Mouse (Mus musculus) activated CD4-positive, CD25-positive, alpha-beta regulatory T cell, adult 4 months (primary cell): ENCODE data around the gene Fanca. TPM values are rescaled to one million over a fixed set of nuclear protein-coding genes. Genes with fewer than 3 reads are reported as not detected.
"Not testable (repeated sequence)": the region's sequence is repeated elsewhere in the genome, so short reads cannot be mapped to it uniquely, and the experiment has no call there.

Experiments used
- ATAC-seq: one replicate; pipeline ENCODE4 v1.8.0; 2017
- polyA plus RNA-seq, 2 experiments: library from polyadenylated mRNA; unstranded; fragments of 100-300 nt; shearing (Covaris generic); gene quantifications; one replicate each; pipeline ENCODE4 v1.2.1; 2017

The Fanca gene
- polyA plus RNA-seq, 2 experiments from 2014 or later, result 4.2 to 5.3 TPM

DNA sequence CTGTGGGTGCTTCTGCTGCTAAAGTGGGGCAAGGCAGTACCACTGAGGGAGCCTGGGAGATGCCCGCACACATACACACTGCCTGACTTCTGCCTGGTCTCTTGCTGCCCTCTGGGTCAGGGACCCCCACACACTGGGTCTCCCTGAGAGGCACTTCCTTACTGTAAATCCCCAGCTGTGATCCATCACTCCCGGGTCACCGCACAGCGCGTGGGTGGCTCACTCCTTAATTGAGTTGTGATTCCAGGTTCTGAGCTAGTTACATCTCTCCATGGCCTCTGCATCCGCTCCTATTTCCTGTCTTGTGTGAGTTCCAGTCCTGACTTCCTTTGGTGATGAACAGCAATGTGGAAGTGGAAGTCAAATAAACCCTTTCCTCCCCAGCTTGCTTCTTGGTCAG, 12.3 kb upstream of the Fanca start:
- ATAC-seq, result no peak

GRCm38 (mm10) chr8:123329961-123330360, 11.6 kb upstream of the Fanca start:
- no peak for ATAC-seq

GRCm38 (mm10) chr8:123329350-123329749, 11.0 kb upstream of the Fanca start:
- no peak for ATAC-seq

DNA sequence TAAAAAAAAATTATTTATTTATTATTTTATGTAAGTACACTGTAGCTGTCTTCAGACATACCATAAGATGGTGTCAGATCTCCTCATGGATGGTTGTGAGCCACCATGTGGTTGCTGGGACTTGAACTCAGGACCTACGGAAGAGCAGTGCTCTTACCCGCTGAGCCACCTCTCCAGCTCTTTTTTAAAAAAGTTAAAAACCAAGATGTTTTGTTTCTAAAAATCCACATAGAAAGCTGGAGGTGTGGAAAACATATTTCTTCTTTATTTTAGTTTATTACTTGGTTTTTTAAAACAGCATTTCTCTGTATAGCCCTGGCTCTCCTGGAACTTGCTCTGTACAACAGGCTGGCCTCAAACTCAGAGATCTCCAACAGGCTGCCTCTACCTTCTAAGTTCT, 10.2 kb upstream of the Fanca start:
- ATAC-seq, result no peak

GRCm38 (mm10) chr8:123319522-123320164, 1.3 kb upstream of the Fanca start:
- peak; percentile 33 for ATAC-seq

DNA sequence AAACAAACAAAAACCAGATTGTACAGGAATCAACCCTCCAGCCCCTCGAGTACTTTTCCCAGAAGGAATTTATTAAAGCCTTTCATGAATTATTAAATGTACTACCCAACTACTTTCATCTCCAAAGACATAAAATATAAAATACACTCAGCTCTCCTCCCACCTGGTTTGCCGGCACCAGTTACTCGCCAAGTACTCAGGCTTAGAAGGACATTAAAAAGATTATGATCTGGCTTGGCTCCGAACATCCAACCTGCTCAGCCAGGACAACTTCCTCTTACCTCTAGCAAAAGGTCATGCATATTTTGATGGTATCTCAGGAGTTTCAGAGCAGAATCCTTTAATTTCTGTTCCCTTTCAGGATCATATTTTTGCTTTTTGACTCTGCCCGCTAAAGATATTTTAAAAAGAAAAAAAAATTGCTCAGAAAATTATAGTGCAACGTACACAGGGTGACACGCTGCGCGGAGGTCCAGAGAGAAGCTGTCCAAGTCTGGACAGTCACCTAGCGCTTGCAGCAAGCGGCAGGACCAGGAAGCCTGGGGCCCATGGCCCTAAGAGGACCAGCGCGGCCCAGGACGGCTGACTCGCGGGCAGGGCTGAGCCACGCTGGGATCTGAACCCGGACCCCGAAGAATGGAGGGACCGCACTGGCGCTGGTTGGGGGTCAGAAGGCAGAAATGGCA, 452 bp downstream of the Fanca start:
- peak; percentile 12 for ATAC-seq

- ATAC-seq, result no peak
Measured at GRCm38 (mm10) chr8:123308738-123309137, 9.6 kb downstream of the Fanca start.

- no peak for ATAC-seq
Measured at GRCm38 (mm10) chr8:123298301-123298700, 20.1 kb downstream of the Fanca start.

DNA sequence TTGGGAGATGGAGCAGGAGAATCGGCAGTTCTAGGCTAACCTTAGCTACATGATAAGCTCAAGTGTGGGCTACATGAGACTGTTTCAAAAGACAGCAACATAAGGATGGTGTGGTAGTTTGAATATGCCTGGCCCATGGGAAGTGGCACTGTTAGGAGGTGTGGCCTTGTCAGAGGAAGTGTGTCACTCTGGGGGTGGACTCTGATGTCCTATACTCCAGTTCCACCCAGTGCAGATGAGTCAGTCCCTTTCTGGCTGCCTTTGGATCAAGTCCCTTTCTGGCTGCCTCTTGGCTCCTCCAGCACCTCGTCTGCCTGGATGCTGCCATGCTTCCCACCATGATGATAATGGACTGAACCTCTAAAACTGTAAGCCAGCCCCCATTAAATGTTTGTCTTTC, 25.6 kb downstream of the Fanca start:
- no peak for ATAC-seq

GRCm38 (mm10) chr8:123292281-123292680, 26.1 kb downstream of the Fanca start:
- ATAC-seq, result no peak

DNA sequence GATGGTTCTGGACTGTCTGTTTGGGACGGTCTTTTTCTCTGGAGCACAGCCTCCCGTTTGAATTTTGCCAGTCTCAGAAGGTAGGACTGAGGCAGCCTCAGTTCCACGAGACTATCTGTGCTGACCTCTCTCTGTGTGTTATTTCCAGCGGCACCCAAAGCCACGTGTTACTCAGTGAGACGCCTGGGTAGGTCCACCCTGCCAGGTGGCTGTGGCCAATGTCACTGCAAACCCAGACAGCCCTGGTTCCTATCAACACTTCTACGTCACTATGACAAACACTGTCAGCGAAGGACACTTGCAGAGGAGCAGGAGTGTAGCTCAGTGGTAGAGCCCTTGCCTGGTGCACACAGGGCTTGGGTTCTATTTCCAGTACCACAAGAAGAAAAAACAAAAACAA, 26.7 kb downstream of the Fanca start:
- ATAC-seq, result no peak

DNA sequence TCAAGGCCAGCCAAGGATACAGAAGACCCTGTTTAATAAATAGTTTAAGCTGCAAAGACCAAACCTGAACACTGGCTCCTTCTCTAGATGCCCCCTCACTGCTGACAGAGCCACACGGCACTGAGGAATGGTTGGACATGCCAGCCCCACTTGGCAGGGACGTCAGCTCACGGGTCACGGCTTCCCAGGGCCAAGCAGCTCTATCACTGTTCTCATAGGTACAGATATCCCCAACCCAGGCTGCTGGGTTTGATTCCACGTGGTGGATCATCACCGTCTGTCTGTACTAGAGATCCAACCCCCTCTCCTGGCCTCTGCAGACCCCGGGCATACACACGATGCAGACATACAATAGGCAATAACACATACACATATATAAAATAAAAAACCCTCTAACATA, 27.7 kb downstream of the Fanca start:
- no peak for ATAC-seq

- no peak for ATAC-seq
Measured at GRCm38 (mm10) chr8:123290166-123290565, 28.2 kb downstream of the Fanca start.

- ATAC-seq, result peak; percentile 49
Measured at GRCm38 (mm10) chr8:123287362-123287761, 31.0 kb downstream of the Fanca start.

- ATAC-seq, result no peak
Measured at GRCm38 (mm10) chr8:123284493-123284892, 33.9 kb downstream of the Fanca start.

DNA sequence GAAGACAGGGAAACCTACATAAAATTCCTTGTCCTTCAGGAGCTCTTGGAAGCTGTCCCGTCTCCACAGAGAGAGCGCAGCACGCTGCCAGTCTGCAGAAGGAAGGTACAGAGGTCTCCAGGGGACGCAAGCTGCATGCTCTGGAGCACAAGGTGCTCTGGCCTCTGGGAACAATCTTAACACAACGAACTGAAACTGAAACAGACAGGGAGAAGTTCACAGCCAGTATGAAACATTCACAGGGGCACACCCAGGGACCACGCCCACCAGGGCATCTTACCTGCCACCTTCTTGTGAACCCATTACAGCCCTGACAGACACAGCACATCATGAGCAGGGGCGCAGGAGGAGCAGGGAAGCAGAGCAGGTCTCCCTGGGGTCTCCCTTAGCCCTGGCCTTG, 34.4 kb downstream of the Fanca start:
- no peak for ATAC-seq

- ATAC-seq, result not testable (repeated sequence)
Measured at GRCm38 (mm10) chr8:123282994-123283393, 35.4 kb downstream of the Fanca start.

GRCm38 (mm10) chr8:123280302-123281094, 37.9 kb downstream of the Fanca start:
- no peak for ATAC-seq

DNA sequence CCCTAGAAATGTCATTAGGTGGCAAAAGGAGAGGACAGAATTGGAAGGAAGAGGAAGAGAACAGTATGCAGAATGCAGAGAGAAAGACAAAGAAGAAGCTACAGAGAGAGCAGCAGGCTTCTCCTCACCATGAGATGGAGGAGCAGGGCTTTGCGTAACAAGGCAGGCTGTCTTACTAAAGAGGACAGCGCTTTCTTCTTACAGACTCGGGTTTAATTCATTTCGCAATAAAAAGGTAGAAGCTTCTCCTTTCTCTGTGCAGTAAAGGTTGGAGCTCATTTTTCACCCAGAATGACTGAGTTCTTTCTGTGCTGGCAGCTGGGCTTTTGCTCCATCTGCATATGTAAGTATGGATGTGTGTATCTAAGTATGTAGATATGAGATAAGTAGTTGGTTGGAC, 38.5 kb downstream of the Fanca start:
- no peak for ATAC-seq

DNA sequence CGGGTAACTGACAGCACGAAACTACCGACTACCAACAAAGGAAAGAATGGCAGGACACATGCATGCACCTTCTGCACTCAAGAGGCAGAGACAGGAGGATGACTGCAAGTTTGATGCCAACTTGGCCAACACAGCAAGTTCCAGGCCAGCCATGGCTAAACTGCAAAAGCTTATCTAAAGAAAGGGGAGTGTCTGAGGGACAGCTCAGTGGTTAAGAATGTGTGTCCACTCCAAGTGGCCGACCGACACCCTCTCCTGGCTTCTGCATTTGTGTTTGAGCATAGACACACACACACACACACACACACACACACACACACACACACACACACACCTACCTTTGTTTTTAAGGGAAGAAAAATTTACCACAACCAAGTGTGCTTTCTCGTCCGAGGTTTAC, 39.9 kb downstream of the Fanca start:
- ATAC-seq, result no peak

- ATAC-seq, result no peak
Measured at GRCm38 (mm10) chr8:123275096-123275495, 43.3 kb downstream of the Fanca start.

DNA sequence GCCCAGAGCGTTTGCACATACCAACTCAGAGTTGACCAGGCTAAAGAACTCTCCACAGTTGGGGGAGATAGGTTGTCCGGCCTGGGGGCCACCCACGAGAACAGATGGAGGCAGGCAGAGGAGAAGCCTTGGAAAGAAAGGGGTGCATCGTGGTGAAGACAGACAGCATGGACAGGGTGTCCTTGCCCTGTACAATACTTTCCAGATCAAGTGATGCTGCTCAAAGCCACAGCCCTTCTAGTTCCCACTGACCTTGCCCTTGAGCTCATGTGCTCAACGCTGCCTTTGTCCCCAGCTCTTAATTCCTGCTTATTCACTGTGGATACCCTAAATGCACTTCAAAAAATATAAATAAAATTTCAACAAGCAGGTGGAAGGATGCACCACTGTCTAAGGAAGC, 43.9 kb downstream of the Fanca start:
- no peak for ATAC-seq

DNA sequence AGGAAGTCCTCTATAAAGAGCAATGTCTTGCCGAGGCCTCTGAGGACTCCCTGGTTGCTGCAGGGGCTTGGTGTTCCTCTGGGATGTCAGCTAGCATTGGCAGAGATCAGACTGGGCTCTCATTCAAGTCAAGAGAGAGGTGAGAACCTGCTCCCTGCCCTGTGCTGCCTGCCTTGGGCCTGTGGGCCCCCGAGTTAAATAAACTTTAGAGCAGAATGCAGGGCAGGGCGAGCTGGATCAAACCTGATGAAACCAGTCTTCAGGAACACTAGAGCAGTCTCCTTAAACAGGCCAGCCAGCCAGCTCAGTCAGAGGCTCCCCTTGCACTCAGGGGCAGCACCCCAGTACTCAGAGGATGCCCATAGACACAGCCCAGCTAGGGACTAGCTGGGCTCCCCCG, 46.5 kb downstream of the Fanca start:
- no peak for ATAC-seq

DNA sequence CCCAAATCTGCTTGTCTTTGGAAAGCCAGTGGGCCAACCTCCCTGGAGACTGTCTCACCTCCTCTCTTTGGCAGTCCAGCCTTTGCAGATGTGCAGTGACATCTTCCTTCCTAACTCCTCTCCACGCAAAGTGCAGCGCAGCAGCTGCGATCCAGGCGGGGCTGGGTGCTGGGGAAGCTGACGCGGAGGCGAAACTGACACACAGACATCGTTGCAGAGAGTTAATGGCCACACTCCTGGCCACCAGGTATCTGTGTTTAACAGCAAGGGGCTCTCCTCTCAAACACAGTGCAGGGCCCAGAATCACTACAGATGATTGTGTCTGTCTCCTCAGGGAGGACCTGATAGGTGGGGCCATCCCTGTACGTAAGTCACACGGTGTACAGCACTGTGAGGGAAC, 47.2 kb downstream of the Fanca start:
- ATAC-seq, result no peak
